Mouse (Mus musculus): ENCODE data around the gene Zbtb5. TPM values are rescaled to one million over a fixed set of nuclear protein-coding genes. Genes with fewer than 3 reads are reported as not detected.
A peak's percentile ranks its signal among the peaks of the same experiment; 100 is the strongest.
"Not testable (repeated sequence)": the region's sequence is repeated elsewhere in the genome, so short reads cannot be mapped to it uniquely, and the experiment has no call there.

The Zbtb5 gene
- 19.4 TPM in 2 replicates for polyA plus RNA-seq (2015; fragmentation: Nextera tagmentation; extraction: Ambion mirVana)

DNA sequence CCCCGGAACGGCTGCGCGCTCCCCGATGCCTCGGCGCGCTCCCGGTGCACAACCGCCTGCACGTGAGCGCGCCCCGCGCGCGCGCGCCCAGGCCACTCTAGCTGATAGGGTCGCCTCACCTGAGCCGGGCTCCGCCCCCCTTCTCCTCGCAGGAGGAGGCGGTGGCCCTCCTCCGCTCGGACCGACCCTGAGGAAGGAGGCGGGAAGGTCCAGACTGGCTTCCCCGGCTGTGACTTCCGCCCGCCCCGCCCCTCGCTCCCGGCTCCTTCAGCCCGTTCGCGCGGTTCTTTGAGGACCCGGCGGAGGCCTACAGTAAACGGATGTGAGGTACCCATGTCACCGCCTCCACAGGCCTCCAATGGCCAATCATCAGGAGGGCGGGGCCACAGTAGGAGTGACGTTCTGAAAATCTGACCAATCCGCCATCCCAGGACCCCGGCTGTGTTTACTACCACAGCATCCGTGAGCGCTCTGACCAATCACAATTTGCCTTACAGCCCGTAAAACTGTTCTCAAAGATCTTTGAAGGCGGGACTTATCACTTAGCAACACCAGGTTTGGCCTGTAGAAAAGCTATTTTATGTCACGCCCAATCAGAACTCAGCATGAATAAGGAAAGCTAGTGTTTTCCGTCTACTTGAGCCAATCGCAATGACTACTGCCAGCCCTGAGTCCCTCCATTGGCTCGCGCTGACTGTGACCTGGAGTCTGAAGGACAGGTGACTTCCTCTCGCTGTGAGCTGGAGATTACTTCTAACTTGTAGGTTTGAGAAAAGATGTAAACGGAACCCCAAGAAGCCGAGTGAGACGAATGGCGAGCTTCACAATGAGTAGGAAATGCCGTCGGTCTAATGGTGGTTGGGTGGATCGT, at the start of gene Zbtb5:
Zbtb5 (minus strand) TSS at position 308 of the 871 bp plus-strand sequence.
- no peaks in the 10 kb centered on the region for H3K36me3 ChIP-seq
- peak; percentile 99 for ATAC-seq (ENCODE audit: borderline replicate concordance, extremely low read depth, low FRiP score, low TSS enrichment)
- WGBS: 1% methylated on average over 51 of the region's 63 CpGs

DNA sequence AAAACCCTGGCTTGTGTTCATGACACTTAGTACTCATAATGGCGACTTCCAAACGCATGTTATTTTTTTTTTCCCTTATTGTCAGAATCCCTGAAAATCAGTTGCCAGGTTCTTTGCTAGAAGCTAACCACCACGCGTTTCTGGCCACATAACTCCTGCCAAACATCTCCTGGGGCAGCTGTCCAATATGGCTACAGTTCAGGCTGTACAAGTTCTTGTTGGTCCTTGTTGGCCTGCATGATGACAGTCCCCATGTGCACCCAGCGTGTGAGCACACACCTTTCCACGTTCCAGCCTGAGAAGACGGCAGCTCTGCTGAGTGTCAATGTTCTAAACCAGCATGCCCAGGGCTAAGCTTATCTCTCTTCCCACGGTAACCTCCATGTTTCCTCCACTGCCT, 43.2 kb upstream of the Zbtb5 start:
- Histone ChIP-seq H3K9me3 (no peaks in the 10 kb centered on the region), H3K9ac (no peak overlapping the region), H3K27me3 (no peaks in the 10 kb centered on the region), H3K4me2 (no peak overlapping the region), H3K4me1 (no peaks in the 10 kb centered on the region), H3K4me3 (no peak overlapping the region), H3K27ac (no peak overlapping the region), H3K36me3 (peaks cover 31% of the 10 kb centered on the region)
- WGBS: 79% methylated on average over 8 of the region's 8 CpGs
- ATAC-seq (ENCODE audit: borderline replicate concordance, extremely low read depth, low FRiP score, low TSS enrichment): no peak

More for the DNA sequence above, at the start of gene Zbtb5:
- H3K27ac ChIP-seq: peak within 1 kb of the TSS; percentile 99
- peak within 1 kb of the TSS; percentile 94 for H3K9ac ChIP-seq
- H3K4me3 ChIP-seq: peak within 1 kb of the TSS; percentile 94
- peak within 1 kb of the TSS; percentile 74 for H3K4me2 ChIP-seq
- no peaks in the 10 kb centered on the region for H3K27me3 ChIP-seq
- no peaks in the 10 kb centered on the region for H3K9me3 ChIP-seq
- H3K4me1 ChIP-seq: peaks cover 20% of the 10 kb centered on the region

DNA sequence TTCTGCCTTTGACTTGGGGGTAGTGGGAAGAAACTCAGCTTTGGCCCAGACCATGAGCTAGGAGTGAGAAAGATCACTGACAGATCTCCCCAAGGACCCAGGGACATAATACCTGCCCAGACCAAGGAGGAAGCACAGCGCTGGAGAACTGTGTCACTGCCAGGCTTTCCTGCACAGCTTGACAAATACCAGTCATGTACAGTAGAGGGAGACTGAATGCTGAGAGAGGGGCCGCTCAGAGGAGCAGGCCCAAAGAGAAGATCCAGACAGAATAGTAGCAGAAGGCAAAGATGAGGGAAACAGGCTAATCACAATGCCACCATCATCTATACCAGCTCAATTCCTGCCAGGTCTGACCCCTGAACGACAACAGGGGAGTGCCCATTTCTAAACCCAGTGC, 42.6 kb upstream of the Zbtb5 start:
- no peak for ATAC-seq (ENCODE audit: borderline replicate concordance, extremely low read depth, low FRiP score, low TSS enrichment)
- peaks cover 28% of the 10 kb centered on the region for H3K36me3 ChIP-seq

DNA sequence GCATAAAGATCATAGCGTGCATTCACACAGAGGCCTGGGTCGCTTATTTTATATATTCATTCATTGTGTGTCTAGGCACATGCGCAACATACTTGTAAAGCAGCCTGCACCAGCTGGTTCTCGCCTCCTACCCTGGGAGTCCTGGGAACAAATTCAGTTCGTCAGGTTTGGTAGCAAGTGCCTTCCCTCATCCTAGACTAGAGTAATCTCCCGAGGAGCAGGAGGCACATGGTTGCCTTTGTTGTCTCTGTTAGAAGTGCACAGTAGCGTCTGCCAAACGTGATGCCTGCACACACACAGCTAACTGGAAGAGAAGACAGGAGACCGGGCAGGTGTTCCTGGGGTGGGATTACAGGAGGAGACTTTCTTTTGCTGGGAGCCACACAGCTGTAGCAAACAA, 35.7 kb upstream of the Zbtb5 start:
- Histone ChIP-seq H3K36me3 (0 out of 2 replicates have a peak, but pooled peaks cover 4% of the 10 kb centered on the region), H3K4me1 (no peaks in the 10 kb centered on the region), H3K9me3 (no peaks in the 10 kb centered on the region), H3K4me2 (no peak overlapping the region), H3K27me3 (no peaks in the 10 kb centered on the region), H3K4me3 (no peak overlapping the region), H3K9ac (no peak overlapping the region), H3K27ac (no peak overlapping the region)
- ATAC-seq (ENCODE audit: borderline replicate concordance, extremely low read depth, low FRiP score, low TSS enrichment): no peak
- WGBS: 80% methylated on average over 9 of the region's 9 CpGs

More for the DNA sequence above, 42.6 kb upstream of the Zbtb5 start:
- H3K4me2 ChIP-seq: no peak overlapping the region
- no peaks in the 10 kb centered on the region for H3K9me3 ChIP-seq
- no peak overlapping the region for H3K27ac ChIP-seq
- H3K4me1 ChIP-seq: no peaks in the 10 kb centered on the region
- no peak overlapping the region for H3K9ac ChIP-seq
- H3K4me3 ChIP-seq: no peak overlapping the region
- H3K27me3 ChIP-seq: no peaks in the 10 kb centered on the region
- WGBS: 48% methylated on average over 3 of the region's 3 CpGs

DNA sequence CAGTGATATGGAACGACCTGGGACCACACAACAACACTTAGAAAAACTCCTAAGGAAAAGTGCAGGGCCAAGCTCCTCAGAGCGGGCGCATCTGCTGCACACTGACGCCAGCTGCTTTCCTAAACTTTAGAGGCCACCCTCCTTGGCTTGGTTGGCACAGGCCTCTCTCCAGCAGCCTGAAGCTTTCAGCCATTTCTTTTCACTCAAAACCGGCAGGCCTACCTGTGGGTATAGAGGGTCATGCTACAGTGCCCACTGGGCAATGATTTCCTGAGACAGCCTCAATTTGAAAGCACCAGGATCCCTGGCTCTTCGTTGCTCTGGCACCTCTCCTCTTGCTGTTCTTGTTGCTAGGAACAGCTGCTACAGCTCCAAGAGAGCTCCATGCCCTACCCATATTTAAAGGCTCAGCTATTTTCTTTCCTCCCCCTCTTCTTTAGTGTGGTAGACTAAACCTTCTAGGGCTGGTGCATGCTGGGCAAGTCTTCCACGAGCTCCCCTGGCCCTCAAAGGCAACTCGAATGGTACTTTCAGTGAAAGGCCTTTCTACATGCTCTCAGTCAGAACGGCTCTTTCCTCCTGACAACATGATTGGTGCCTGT, 35.2 kb upstream of the Zbtb5 start:
- Histone ChIP-seq H3K9me3 (no peaks in the 10 kb centered on the region), H3K27ac (no peak overlapping the region), H3K36me3 (0 out of 2 replicates have a peak, but pooled peaks cover 4% of the 10 kb centered on the region), H3K27me3 (no peaks in the 10 kb centered on the region), H3K9ac (no peak overlapping the region), H3K4me3 (no peak overlapping the region), H3K4me2 (no peak overlapping the region), H3K4me1 (no peaks in the 10 kb centered on the region)
- WGBS: 82% methylated on average over 9 of the region's 9 CpGs
- ATAC-seq (ENCODE audit: borderline replicate concordance, extremely low read depth, low FRiP score, low TSS enrichment): no peak

DNA sequence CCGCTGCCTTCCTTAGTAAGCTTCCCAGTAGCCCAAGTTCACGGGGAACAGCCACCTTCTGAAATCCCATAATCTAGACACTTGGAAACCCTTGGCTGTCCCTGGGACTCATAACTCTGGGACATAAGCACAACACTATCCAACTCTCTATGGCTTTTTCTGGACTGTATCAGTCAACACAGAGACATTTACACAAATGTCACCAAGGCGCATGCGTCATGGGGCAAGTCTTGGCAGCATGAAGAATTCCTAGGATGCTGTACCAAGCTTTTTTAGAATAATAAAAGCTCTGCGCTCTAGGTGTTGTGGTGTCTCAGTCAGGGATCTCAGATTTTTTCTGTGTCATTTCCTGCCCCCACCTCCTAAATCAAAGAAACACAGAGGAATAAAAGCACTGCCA, 34.5 kb upstream of the Zbtb5 start:
- no peaks in the 10 kb centered on the region for H3K4me1 ChIP-seq
- H3K4me3 ChIP-seq: no peak overlapping the region
- H3K9me3 ChIP-seq: no peaks in the 10 kb centered on the region
- no peak for ATAC-seq (ENCODE audit: borderline replicate concordance, extremely low read depth, low FRiP score, low TSS enrichment)
- WGBS: 90% methylated on average over 5 of the region's 5 CpGs
- no peak overlapping the region for H3K27ac ChIP-seq
- no peaks in the 10 kb centered on the region for H3K27me3 ChIP-seq
- H3K36me3 ChIP-seq: 0 out of 2 replicates have a peak, but pooled peaks cover 7% of the 10 kb centered on the region
- H3K9ac ChIP-seq: no peak overlapping the region
- no peak overlapping the region for H3K4me2 ChIP-seq

DNA sequence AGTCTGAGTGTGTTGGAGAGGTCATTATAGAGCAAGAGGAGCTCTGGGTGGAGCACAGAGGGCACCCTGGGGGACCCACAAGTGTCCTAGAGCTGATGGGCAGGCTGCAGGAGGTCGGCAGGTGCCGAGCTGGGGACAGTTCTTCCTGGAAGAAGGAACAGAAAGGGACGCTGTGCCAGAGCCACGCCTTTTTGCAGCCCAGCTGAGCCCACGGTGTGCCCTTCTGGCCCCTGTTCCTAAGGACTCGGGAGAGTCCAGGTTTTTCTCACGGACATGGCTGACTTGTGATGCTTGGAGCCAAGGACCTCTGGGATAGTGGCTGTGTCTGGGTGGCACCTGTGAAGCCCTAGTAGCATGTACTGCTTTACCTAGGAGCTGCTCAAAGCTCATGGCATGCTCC, 28.6 kb upstream of the Zbtb5 start:
- Histone ChIP-seq H3K4me1 (0 out of 2 replicates have a peak, but pooled peaks cover 3% of the 10 kb centered on the region), H3K27ac (no peak overlapping the region), H3K4me3 (no peak overlapping the region), H3K27me3 (no peaks in the 10 kb centered on the region), H3K4me2 (no peak overlapping the region), H3K9ac (no peak overlapping the region), H3K36me3 (peaks cover 17% of the 10 kb centered on the region; the same call in 1 of the 2 replicates), H3K9me3 (no peaks in the 10 kb centered on the region)
- WGBS: 79% methylated on average over 7 of the region's 7 CpGs
- ATAC-seq (ENCODE audit: borderline replicate concordance, extremely low read depth, low FRiP score, low TSS enrichment): no peak

DNA sequence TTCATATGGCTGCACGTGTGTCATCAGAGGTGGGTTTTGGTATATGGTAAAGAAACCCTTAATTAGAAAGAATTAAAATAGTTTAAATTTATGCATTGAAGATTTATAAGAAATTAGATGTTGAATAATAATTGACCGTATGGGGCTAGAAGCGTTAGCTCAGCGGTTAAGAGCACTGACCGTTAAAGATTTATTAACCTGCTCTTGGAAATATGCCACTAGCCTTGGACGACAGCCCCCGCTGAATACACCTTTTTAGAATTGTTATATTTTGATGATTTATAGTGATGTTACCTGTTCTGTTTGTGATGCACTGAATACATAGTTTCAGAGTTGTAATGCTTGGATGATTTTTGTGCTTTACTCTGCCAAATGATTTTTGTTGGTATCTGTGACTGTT, 27.3 kb upstream of the Zbtb5 start:
- not testable (repeated sequence) for H3K27me3 ChIP-seq; H3K9me3 ChIP-seq; H3K27ac ChIP-seq; H3K9ac ChIP-seq; H3K4me3 ChIP-seq; ATAC-seq (ENCODE audit: borderline replicate concordance, extremely low read depth, low FRiP score, low TSS enrichment); H3K4me1 ChIP-seq; H3K4me2 ChIP-seq
- H3K36me3 ChIP-seq: peaks cover 18% of the 10 kb centered on the region; the same call in 1 of the 2 replicates
- 90% methylated on average over 7 of the region's 7 CpGs for WGBS

DNA sequence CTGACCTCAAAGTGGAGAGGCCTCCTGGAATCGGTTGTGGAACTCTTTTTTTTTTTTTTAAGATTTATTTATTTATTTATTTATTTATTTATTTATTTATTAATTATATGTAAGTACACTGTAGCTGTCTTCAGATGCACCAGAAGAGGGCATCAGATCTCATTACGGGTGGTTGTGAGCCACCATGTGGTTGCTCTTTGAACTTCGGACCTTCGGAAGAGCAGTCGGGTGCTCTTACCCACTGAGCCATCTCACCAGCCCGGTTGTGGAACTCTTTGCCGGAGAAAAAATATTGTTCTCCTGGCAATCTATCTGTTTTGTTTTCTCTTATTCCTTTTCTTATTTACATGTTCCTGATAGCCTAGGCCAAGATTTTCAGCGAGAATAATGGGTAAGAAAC, 26.7 kb upstream of the Zbtb5 start:
- H3K36me3 ChIP-seq: peaks cover 15% of the 10 kb centered on the region; the same call in 1 of the 2 replicates
- ATAC-seq (ENCODE audit: borderline replicate concordance, extremely low read depth, low FRiP score, low TSS enrichment); H3K4me1 ChIP-seq; H3K9ac ChIP-seq; H3K4me2 ChIP-seq; H3K27ac ChIP-seq; H3K27me3 ChIP-seq; H3K9me3 ChIP-seq; H3K4me3 ChIP-seq: not testable (repeated sequence)
- 56% methylated on average over 8 of the region's 8 CpGs for whole genome bisulfite sequencing

DNA sequence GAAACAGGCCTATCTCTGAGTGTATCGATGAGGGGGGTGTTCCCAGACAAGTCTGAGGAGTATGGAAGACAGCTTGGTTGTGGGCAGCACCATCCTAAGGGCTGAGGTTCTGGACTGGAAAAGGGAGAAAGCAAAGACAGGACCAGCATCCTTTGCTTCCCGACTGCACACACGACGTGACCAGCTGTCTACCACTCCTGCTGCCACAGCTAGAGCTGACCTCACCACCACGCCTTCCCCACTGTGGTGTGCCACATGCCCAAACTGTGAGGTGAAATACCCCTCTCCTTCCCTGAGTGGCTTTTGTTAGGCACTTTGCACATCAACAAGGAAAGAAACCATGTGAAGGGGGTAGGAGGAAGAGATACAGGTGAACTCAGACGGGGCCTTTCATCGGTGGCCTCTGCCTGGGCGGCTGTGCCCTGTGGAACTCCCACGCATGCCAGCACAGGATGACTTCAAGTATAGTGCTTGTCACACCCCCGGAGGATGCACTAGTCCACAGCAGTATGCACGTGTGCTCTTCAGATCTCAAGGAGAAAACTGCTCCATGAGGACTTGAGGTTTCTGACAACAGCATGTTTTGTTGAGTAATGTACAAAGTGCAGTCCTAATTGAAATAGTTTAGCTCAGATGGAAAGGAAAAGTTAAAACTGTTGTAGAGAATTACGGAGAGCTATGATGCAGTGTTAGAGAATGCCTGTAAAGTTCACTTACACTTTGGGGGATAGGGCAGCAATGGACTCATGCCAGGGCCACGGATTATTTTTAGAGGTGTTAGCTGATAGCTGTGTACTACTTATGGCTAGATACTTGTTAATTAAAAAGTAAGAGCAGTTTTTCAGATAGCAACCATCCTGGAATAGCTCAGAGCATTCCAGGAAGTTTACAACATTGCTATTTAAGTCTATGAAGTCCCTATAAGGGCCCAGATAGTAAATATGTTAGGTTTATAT, 25.5 kb upstream of the Zbtb5 start:
- Histone ChIP-seq H3K9me3 (no peaks in the 10 kb centered on the region), H3K4me1 (peaks cover 8% of the 10 kb centered on the region; the same call in 1 of the 2 replicates), H3K36me3 (peaks cover 21% of the 10 kb centered on the region), H3K4me2 (no peak overlapping the region), H3K27me3 (no peaks in the 10 kb centered on the region), H3K27ac (peak overlapping the region; percentile 24; the same call in 1 of the 2 replicates), H3K4me3 (no peak overlapping the region), H3K9ac (no peak overlapping the region)
- ATAC-seq (ENCODE audit: borderline replicate concordance, extremely low read depth, low FRiP score, low TSS enrichment): no peak
- WGBS: 78% methylated on average over 13 of the region's 13 CpGs

DNA sequence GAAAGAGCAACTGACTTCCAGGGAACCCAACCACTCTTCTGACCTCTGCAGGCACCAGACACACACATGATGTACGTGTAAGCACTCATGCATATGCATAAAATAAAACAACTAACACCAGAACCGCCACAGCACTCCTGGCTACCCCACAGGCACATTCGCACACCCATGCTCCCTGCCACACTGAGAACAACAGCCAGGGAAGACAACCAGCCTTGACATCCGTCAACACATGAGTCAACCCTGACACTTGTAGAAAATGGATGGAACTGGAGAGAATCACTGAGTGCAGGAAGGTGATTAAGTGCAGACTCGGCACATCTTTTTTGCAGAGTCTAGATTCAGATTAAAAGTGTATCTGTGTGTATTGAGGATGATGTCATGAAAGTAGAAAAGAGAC, 24.4 kb upstream of the Zbtb5 start:
- no peak overlapping the region for H3K27ac ChIP-seq
- no peak overlapping the region for H3K9ac ChIP-seq
- H3K4me3 ChIP-seq: no peak overlapping the region
- no peak for ATAC-seq (ENCODE audit: borderline replicate concordance, extremely low read depth, low FRiP score, low TSS enrichment)
- H3K36me3 ChIP-seq: peaks cover 26% of the 10 kb centered on the region
- peaks cover 8% of the 10 kb centered on the region; the same call in 1 of the 2 replicates for H3K4me1 ChIP-seq
- 81% methylated on average over 5 of the region's 5 CpGs for WGBS
- no peak overlapping the region for H3K4me2 ChIP-seq
- no peaks in the 10 kb centered on the region for H3K27me3 ChIP-seq
- H3K9me3 ChIP-seq: no peaks in the 10 kb centered on the region
